Mouse (Mus musculus) lung, postnatal 0 days (tissue): ENCODE results near the gene Pbx4. TPM values are rescaled to one million over a fixed set of nuclear protein-coding genes. Genes with fewer than 3 reads are reported as not detected.

Experiments used
- ATAC-seq: fragments of 200-750 bp; cut with Nextera tagmentation; 2 replicates; pipeline ENCODE4 v1.8.0; 2017; ENCODE audit warnings: moderate library complexity
- DNase-seq: peaks from one replicate; pipeline ENCODE4 v3.0.0-alpha.2; 2016; ENCODE audit warnings: low spot score
- H3K27ac ChIP-seq: fragments of 300-500 bp; sonication (generic); 2 replicates; pipeline ENCODE4 v1.5.1; 2014; ENCODE audit warnings: antibody characterized with exemption, mild to moderate bottlenecking, low read length, mixed read lengths
- H3K27me3 ChIP-seq: fragments of 300-500 bp; sonication (generic); replicated peaks from 2 replicates; pipeline ENCODE4 v1.6.1; 2014; ENCODE audit warnings: low read length, mixed read lengths; ENCODE audit not compliant: insufficient read depth
- H3K36me3 ChIP-seq: fragments of 300-500 bp; sonication (generic); 2 replicates; pipeline ENCODE4 v1.6.1; 2014; ENCODE audit warnings: low read length, mixed read lengths; ENCODE audit not compliant: insufficient read depth
- H3K4me1 ChIP-seq: fragments of 300-500 bp; sonication (generic); 2 replicates; pipeline ENCODE4 v1.6.1; 2014; ENCODE audit warnings: antibody characterized with exemption, low read depth, low read length, mixed read lengths; ENCODE audit not compliant: insufficient read depth
- H3K4me2 ChIP-seq: fragments of 300-500 bp; sonication (generic); replicated peaks from 2 replicates; pipeline ENCODE4 v1.6.1; 2014; ENCODE audit warnings: low read depth, mild to moderate bottlenecking, low read length, moderate library complexity, mixed read lengths
- H3K4me3 ChIP-seq: fragments of 300-500 bp; sonication (generic); 2 replicates; pipeline ENCODE4 v1.5.1; 2014; ENCODE audit warnings: low read depth, low read length
- H3K9ac ChIP-seq: fragments of 300-500 bp; sonication (generic); replicated peaks from 2 replicates; pipeline ENCODE4 v1.6.1; 2014; ENCODE audit warnings: low read depth, mild to moderate bottlenecking
- H3K9me3 ChIP-seq: fragments of 300-500 bp; sonication (generic); 2 replicates; pipeline ENCODE4 v1.6.1; 2016; ENCODE audit warnings: low read length, mixed read lengths
- CTCF ChIP-seq: IDR thresholded peaks from 2 replicates; pipeline ENCODE4 v1.5.1; 2016; ENCODE audit warnings: antibody characterized with exemption, mild to moderate bottlenecking
- EP300 ChIP-seq: IDR thresholded peaks from 2 replicates; pipeline ENCODE4 v1.6.1; 2016; ENCODE audit warnings: antibody characterized with exemption, mild to moderate bottlenecking, control low read depth
- WGBS: fragments of 180-500 bp; shearing (Covaris S2); extraction: QIAGEN DNeasy Blood & Tissue Kit; methylation state at CpG from one replicate; pipeline ENCODE4 v1.1.7; 2014; 5-methylcytosine and 5-hydroxymethylcytosine counted together
- polyA plus RNA-seq: library from polyadenylated mRNA; unstranded; fragments of >200 nt; fragmentation: Nextera tagmentation; extraction: Ambion mirVana; gene quantifications from 2 replicates; pipeline ENCODE4 v1.2.1, GENCODE M21; 2015

The Pbx4 gene
- polyA plus RNA-seq, 1 experiment from 2014 or later, result 17.0 TPM

GRCm38 (mm10) chr8:69808094-69808863, 24.0 kb upstream of the Pbx4 start, which contains the start of gene Gmip:
Gmip (plus strand) TSS chr8:69808679.
- no peaks in the 10 kb centered on the region for H3K27me3 ChIP-seq
- no peaks in the 10 kb centered on the region for H3K9me3 ChIP-seq
- WGBS, result 7% methylated on average over 25 of the region's 28 CpGs
- peak within 1 kb of the TSS; percentile 91 for H3K4me2 ChIP-seq
- TF ChIP-seq CTCF, result 0 out of 2 replicates have a peak, but pooled peaks have one; percentile 1
- no peak for TF ChIP-seq EP300
- DNase-seq (peak; percentile 83), ATAC-seq (peak; percentile 90)
- peak within 1 kb of the TSS; percentile 63 for H3K4me3 ChIP-seq
- peaks cover 20% of the 10 kb centered on the region for H3K36me3 ChIP-seq
- H3K4me1 ChIP-seq, result no peaks in the 10 kb centered on the region
- peak within 1 kb of the TSS; percentile 62 for H3K9ac ChIP-seq
- H3K27ac ChIP-seq, result peak within 1 kb of the TSS; percentile 47; the same call in 1 of the 2 replicates

- peak; percentile 43 for ATAC-seq
- H3K36me3 ChIP-seq, result 0 out of 2 replicates have a peak, but pooled peaks cover 14% of the 10 kb centered on the region
These were observed 23.4 kb upstream of the Pbx4 start for GRCm38 (mm10) chr8:69808864-69809403.

GRCm38 (mm10) chr8:69809820-69810219, 22.5 kb upstream of the Pbx4 start:
- Histone ChIP-seq H3K9me3 (no peaks in the 10 kb centered on the region), H3K4me2 (no peak overlapping the region), H3K4me1 (no peaks in the 10 kb centered on the region), H3K9ac (no peak overlapping the region), H3K27ac (no peak overlapping the region), H3K36me3 (0 out of 2 replicates have a peak, but pooled peaks cover 8% of the 10 kb centered on the region), H3K4me3 (no peak overlapping the region), H3K27me3 (no peaks in the 10 kb centered on the region)
- ATAC-seq, result no peak
- WGBS, result 55% methylated on average over 3 of the region's 3 CpGs
- no peak for DNase-seq
- TF ChIP-seq CTCF (no peak), EP300 (no peak)

More at GRCm38 (mm10) chr8:69808864-69809403, 23.4 kb upstream of the Pbx4 start:
- H3K4me1 ChIP-seq, result no peaks in the 10 kb centered on the region
- peak overlapping the region; percentile 91 for H3K4me2 ChIP-seq
- DNase-seq, result no peak
- H3K4me3 ChIP-seq, result peak overlapping the region; percentile 63
- H3K9me3 ChIP-seq, result no peaks in the 10 kb centered on the region
- peak overlapping the region; percentile 62 for H3K9ac ChIP-seq
- no peaks in the 10 kb centered on the region for H3K27me3 ChIP-seq
- TF ChIP-seq EP300, result no peak
- 0 out of 2 replicates have a peak, but pooled peaks have one; percentile 0 for TF ChIP-seq CTCF
- WGBS, result 6% methylated on average over 23 of the region's 23 CpGs
- H3K27ac ChIP-seq, result no peak overlapping the region; the same call in 1 of the 2 replicates

GRCm38 (mm10) chr8:69814881-69815280, 17.4 kb upstream of the Pbx4 start:
- no peak for DNase-seq
- Histone ChIP-seq H3K4me2 (no peak overlapping the region), H3K27me3 (no peaks in the 10 kb centered on the region), H3K9ac (no peak overlapping the region), H3K9me3 (no peaks in the 10 kb centered on the region), H3K4me1 (no peaks in the 10 kb centered on the region), H3K27ac (no peak overlapping the region), H3K36me3 (no peaks in the 10 kb centered on the region), H3K4me3 (no peak overlapping the region)
- ATAC-seq, result no peak
- TF ChIP-seq EP300 (no peak), CTCF (no peak)
- 90% methylated on average over 2 of the region's 2 CpGs for WGBS

- 91% methylated on average over 4 of the region's 4 CpGs for WGBS
- Histone ChIP-seq H3K9ac (no peak overlapping the region), H3K27ac (no peak overlapping the region), H3K4me2 (no peak overlapping the region), H3K4me1 (no peaks in the 10 kb centered on the region), H3K4me3 (no peak overlapping the region), H3K36me3 (no peaks in the 10 kb centered on the region), H3K9me3 (no peaks in the 10 kb centered on the region), H3K27me3 (no peaks in the 10 kb centered on the region)
- ATAC-seq, result no peak
- no peak for DNase-seq
- TF ChIP-seq CTCF (no peak), EP300 (no peak)
These were observed 16.9 kb upstream of the Pbx4 start for GRCm38 (mm10) chr8:69815396-69815795.

- no peak overlapping the region for H3K9ac ChIP-seq
- H3K4me2 ChIP-seq, result no peak overlapping the region
- ATAC-seq (no peak), DNase-seq (no peak)
- no peaks in the 10 kb centered on the region for H3K27me3 ChIP-seq
- H3K27ac ChIP-seq, result no peak overlapping the region
- TF ChIP-seq EP300, result no peak
- TF ChIP-seq CTCF, result no peak
- H3K36me3 ChIP-seq, result no peaks in the 10 kb centered on the region
- 82% methylated on average over 9 of the region's 9 CpGs for WGBS
- no peaks in the 10 kb centered on the region for H3K4me1 ChIP-seq
- H3K9me3 ChIP-seq, result no peaks in the 10 kb centered on the region
- no peak overlapping the region for H3K4me3 ChIP-seq
These were observed 11.8 kb upstream of the Pbx4 start for GRCm38 (mm10) chr8:69820466-69820865.
